ENCODE assay signal across 8 mouse cellular contexts in the genomic region with DNA sequence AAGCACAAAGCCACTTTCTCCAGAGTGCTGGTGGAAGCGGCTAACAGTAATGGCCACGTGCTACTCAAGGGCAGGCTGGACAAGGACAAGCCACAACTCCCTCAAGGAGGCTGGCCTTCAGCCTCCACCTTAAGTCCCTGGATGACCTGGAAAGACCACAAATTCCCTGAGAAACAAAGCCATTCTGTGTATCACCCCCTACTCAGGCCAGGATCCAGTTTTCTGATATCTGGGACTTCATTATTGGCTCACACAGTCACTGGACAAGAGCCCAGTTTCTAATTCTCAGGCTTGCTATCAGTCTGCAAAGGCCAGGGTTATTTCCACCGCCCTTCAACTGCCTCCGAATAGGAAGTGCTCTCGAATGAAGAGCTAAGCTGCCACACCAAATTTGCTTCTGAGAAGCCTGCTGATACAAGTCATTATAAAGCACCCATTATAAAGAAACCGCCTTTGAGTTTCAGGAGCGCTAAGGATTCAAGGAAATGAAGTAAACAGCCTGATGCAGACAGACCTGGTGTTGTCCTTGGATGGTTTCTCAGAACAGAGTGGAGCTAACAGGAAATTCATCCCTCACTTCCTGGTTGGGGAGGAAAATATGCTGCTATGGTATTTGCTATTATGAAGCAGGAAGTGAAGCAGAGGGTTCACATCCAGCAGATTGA.
DNase-seq lines count a peak whose midpoint lies in the region; ATAC-seq and TF ChIP-seq lines count a peak whose summit lies in the region.

No protein-coding gene starts in this region.

- H3K27ac ChIP-seq in heart, embryonic 13.5 days (replicated peaks): peak overlapping the region; percentile 84
- H3K27ac ChIP-seq in limb, embryonic 14.5 days (replicated peaks; ENCODE audit: low read depth, low read length): peak overlapping the region; percentile 33; the same call in 1 of the 2 replicates
- H3K27ac ChIP-seq in stomach, embryonic 16.5 days (ENCODE audit: low read length): peak overlapping the region; percentile 67

- DNase-seq in cerebellum, postnatal 10 days: peak; percentile 71 to 75
- DNase-seq in cerebellum, adult 9-10 months: no peak
- DNase-seq in NIH3T3 (ENCODE audit: low read depth): peak; percentile 12
- DNase-seq in limb, embryonic 14.5 days (ENCODE audit: low spot score): peak; percentile 32
- no peak for DNase-seq in gastrocnemius, postnatal 14 days

- no peak overlapping the region for H3K4me3 ChIP-seq in heart, embryonic 13.5 days
- no peak overlapping the region for H3K4me3 ChIP-seq in limb, embryonic 14.5 days (replicated peaks; ENCODE audit: low read length)
- H3K4me3 ChIP-seq in stomach, embryonic 16.5 days (replicated peaks; ENCODE audit: low read length): no peak overlapping the region

- intact Hi-C loops in gastrocnemius, postnatal 14 days (cut with DNase I; ENCODE audit: low total_unique reads): no loop called here

- peaks cover 58% of the 10 kb centered on the region for H3K4me1 ChIP-seq in heart, embryonic 13.5 days
- H3K4me1 ChIP-seq in limb, embryonic 14.5 days (ENCODE audit: control insufficient read depth, insufficient read depth, low read length): peaks cover 19% of the 10 kb centered on the region
- peaks cover 7% of the 10 kb centered on the region; the same call in 1 of the 2 replicates for H3K4me1 ChIP-seq in stomach, embryonic 16.5 days (ENCODE audit: control insufficient read depth, insufficient read depth, low read length)

- ATAC-seq in heart, embryonic 13.5 days (ENCODE audit: extremely low read depth, insufficient number of reproducible peaks, low FRiP score, low TSS enrichment): peak; percentile 59; the same call in 1 of the 2 replicates
- ATAC-seq in limb, embryonic 14.5 days (ENCODE audit: low FRiP score, low read depth): 0 out of 2 replicates have a peak, but pooled peaks have one; percentile 16
- peak; percentile 37; the same call in 1 of the 2 replicates for ATAC-seq in stomach, embryonic 16.5 days (ENCODE audit: insufficient read depth, low FRiP score)
- ATAC-seq in inflammation-experienced regulatory T-cells, adult 6 months: no peak

- H3K9me3 ChIP-seq in heart, embryonic 13.5 days: peaks cover 7% of the 10 kb centered on the region; the same call in 1 of the 2 replicates
- no peaks in the 10 kb centered on the region for H3K9me3 ChIP-seq in limb, embryonic 14.5 days (ENCODE audit: control insufficient read depth, low read length)
- H3K9me3 ChIP-seq in stomach, embryonic 16.5 days (replicated peaks; ENCODE audit: control insufficient read depth, low read length): peaks cover 6% of the 10 kb centered on the region; the same call in 1 of the 2 replicates

- H3K9ac ChIP-seq in heart, embryonic 13.5 days: 0 out of 2 replicates have a peak overlapping the region, but pooled peaks have one; percentile 30
- no peak overlapping the region for H3K9ac ChIP-seq in limb, embryonic 14.5 days (ENCODE audit: low read depth, low read length, severe bottlenecking)
- 0 out of 2 replicates have a peak overlapping the region, but pooled peaks have one; percentile 14 for H3K9ac ChIP-seq in stomach, embryonic 16.5 days (ENCODE audit: low read length)

- H3K36me3 ChIP-seq in heart, embryonic 13.5 days: no peaks in the 10 kb centered on the region
- H3K36me3 ChIP-seq in limb, embryonic 14.5 days (ENCODE audit: control insufficient read depth, insufficient read depth, low read length): no peaks in the 10 kb centered on the region
- no peaks in the 10 kb centered on the region for H3K36me3 ChIP-seq in stomach, embryonic 16.5 days (ENCODE audit: control insufficient read depth, insufficient read depth, low read length)

- TF ChIP-seq POLR2A in limb, embryonic 14.5 days (IDR thresholded peaks at IDR 0.05; ENCODE audit: borderline replicate concordance, extremely low read depth, insufficient read depth, insufficient read length): no peak

- peaks cover 5% of the 10 kb centered on the region; the same call in 1 of the 2 replicates for H3K27me3 ChIP-seq in heart, embryonic 13.5 days (replicated peaks)
- no peaks in the 10 kb centered on the region for H3K27me3 ChIP-seq in limb, embryonic 14.5 days (ENCODE audit: control insufficient read depth, insufficient read depth, low read length)
- H3K27me3 ChIP-seq in stomach, embryonic 16.5 days (ENCODE audit: control insufficient read depth, insufficient read depth, low read length): no peaks in the 10 kb centered on the region

- peak overlapping the region; percentile 4 for H3K4me2 ChIP-seq in heart, embryonic 13.5 days
- no peak overlapping the region for H3K4me2 ChIP-seq in limb, embryonic 14.5 days (replicated peaks; ENCODE audit: low read depth, low read length, severe bottlenecking)
- no peak overlapping the region for H3K4me2 ChIP-seq in stomach, embryonic 16.5 days (ENCODE audit: low read depth, low read length)

- WGBS in heart, embryonic 13.5 days: 22% methylated on average over 7 of the region's 7 CpGs
- WGBS in limb, embryonic 14.5 days: 71% methylated on average over 7 of the region's 7 CpGs
- WGBS in stomach, embryonic 16.5 days: 57% methylated on average over 7 of the region's 7 CpGs

Comparison
In these comparisons a context has a peak if more than half of its experiments do, and no peak if none do; other contexts are left out.
1. DNase-seq: peak in cerebellum, postnatal 10 days (2 of 2), NIH3T3 (single experiment) and limb, embryonic 14.5 days (single experiment); none in cerebellum, adult 9-10 months (single experiment) and gastrocnemius, postnatal 14 days (single experiment).
2. H3K27ac ChIP-seq: peak in every context shown above with its lines; median percentile 84 in heart, embryonic 13.5 days; 67 in stomach, embryonic 16.5 days; 33 in limb, embryonic 14.5 days.